Mouse (Mus musculus) B cell, adult 2 months (primary cell): ENCODE measurements around the gene Rfx7.
"Not testable (repeated sequence)": the region's sequence is repeated elsewhere in the genome, so short reads cannot be mapped to it uniquely, and the experiment has no call there.

Experiments
- DNase-seq, 2 experiments: peaks; one replicate each; pipeline ENCODE4 v3.0.0; 2022

Gene Rfx7

DNA sequence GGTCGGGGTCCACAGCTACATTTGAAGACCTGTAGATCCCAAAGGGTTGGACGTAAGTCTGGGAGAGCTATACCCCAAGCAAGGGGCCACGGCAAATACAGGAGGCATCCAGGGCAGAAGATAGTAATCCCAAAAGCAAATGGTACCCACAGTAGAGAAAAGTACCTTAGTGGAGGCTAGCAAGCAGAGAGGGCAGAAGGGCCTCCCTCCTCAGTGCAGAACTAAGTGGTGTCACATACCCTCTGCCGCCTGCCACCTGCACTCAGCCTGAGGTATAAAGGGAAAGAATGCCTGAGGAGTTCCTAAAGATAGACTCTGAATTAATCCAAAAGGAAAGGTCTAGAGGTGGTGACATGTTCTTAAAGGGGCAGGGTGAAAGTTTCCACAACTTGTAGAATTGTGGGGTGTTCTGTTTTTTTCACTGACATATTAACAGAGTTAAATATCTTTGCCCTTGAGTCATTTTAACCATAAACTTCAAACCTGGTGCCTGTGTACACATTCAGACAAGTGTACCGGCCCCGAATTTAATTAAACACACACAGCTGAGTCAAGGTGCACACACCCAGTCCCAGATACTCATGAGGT is 109.1 kb downstream of the Rfx7 start:
- DNase-seq = no peak

DNA sequence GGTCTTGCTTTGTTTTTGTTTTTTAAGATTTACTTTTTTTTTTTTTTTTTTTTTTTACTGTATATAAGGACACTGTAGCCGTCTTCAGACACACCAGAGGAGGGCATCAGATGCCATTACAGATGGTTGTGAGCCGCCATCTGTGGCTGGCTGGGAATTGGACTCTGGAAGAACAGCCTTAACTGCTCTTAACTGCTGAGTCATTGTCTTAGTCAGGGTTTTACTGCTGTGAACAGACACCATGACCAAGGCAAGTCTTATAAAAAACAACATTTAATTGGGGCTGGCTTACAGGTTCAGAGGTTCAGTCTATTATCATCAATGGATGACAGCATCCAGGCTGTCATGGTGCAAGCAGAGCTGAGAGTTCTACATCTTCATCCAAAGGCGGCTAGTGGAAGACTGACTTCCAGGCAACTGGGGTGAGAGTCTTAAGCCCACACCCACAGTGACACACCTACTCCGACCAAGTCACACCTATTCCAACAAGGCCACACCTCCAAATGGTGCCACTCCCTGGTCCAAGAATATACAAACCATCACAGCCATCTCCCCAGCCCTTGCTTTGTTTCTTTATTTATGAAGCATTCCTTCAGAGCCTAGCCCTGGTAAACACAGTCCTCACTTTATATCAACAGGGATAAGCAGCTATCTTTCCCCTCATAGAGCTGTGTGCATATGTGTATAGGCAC is 110.9 kb downstream of the Rfx7 start:
- DNase-seq = not testable (repeated sequence)

DNA sequence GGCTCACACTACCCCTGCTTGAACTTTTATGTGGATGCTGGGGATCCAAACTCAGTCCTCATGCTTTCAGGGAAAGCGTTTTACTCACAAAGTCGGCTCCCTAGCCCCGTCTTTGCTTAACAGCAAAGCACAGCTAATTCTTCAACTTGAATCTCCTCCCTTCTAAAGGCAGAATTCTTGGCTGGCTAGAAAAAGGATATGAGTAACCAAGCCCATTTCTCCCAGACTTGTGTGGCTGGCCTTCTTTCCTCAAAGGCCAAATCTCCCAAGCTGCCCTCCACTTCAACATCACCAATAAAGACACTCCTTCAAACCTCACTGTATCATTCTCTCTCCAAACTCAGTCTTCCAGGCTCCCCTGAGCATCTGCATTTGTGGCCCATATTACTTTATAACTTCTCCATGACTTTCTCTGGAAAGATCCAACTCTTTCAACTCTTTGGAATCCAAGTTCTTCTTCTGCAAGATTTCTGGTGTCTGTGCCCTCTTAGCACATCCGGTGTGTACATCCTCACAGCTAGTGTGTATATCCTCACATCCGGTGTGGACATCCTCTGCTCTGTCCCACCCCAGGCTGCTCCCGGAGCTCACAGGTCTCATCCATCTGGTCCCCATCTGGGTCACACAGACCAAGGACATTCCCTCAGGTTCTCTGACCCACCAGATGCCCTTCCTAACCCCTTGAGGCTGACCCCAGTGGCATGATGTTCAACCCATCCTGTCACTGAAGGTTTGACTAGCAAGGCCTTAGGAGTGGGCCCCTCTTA is 111.8 kb downstream of the Rfx7 start:
- DNase-seq = no peak

DNA sequence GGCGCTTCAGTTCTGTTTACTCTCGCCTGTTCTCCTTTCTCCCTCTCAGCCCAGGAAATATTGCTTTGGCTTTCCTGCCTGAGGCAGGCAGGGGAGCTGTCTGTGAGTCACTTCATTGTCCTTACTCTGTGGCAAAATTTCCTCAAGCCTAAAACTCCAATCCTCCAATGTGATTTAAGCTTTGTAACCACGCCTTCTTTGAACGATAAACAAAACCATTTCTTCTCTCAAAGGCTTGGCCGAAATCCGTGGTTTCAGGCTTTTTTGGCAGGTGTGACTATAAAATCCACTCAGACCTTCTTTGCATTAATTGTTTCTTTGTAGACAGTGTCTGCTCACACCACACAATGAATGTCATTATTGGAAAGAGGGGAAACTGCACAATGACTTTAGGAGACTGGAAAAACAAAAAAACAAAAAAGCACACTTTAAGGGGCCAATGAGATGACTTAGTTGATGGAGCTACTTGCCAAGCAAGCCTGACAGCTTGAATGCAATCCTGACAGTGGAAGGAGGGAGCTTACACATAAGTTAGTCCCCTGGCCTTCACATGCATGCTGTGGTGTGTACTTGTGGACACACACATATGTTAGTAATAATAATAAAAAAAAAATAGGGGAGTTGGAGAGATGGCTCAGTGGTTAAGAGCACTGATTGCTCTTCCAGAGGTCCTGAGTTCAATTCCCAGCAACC is 112.5 kb downstream of the Rfx7 start:
- no peak for DNase-seq

DNA sequence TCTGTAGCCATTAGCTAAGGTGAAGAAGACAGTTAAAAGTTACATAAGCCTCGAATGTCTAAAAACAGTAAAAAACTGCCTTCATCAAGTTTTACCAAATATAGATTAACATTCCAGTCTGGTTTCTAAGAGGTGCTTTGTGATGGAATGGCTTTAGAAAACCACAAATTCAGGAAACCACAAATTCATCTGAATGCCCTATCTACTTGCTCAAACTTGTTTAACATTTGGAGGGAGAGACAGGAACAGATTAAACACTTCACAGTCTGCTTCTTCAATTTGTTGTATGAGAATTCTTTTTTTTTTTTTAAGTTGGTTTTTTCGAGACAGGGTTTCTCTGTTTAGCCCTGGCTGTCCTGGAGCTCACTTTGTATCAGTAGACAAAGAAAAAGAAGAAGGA is 117.7 kb downstream of the Rfx7 start:
- DNase-seq = no peak

DNA sequence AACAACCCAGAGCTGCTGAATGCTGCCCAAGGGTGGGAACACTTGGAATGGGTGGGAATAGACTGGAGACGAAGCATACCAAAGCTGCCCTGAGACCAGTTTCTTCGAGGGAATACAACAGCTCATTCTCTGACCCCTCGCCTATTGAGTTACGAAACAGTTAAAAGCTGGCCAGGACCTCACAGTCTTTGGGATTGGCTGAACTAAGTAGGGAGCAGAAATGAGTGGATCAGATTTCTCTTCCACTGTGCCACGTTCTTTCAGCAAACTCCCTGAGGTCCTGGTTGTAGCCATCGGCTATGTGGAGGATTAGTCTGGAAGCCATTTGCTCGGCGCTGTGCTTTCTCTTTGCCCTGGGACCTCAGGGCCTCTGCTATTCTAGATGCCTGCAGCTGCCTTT is 120.9 kb downstream of the Rfx7 start:
- no peak for DNase-seq

DNA sequence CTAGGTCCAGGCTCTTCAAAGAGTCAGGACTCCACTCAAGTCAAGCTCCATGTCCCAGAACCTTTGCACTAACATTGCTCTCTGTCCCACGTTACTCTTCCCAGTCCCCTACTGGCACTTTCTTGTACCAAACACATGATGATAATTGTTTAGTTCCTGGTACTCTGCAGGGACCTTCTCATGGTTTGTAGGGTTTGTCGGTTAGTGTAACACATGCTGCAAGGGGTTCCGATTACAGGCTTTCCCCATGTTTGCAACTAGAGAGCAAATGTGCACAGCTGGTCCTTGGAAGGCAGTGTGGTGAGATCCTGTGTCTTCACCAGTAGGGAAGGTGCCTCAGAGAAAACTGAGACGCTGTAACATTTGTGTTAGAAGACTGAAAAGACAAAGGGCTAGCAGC is 121.5 kb downstream of the Rfx7 start:
- DNase-seq = no peak

DNA sequence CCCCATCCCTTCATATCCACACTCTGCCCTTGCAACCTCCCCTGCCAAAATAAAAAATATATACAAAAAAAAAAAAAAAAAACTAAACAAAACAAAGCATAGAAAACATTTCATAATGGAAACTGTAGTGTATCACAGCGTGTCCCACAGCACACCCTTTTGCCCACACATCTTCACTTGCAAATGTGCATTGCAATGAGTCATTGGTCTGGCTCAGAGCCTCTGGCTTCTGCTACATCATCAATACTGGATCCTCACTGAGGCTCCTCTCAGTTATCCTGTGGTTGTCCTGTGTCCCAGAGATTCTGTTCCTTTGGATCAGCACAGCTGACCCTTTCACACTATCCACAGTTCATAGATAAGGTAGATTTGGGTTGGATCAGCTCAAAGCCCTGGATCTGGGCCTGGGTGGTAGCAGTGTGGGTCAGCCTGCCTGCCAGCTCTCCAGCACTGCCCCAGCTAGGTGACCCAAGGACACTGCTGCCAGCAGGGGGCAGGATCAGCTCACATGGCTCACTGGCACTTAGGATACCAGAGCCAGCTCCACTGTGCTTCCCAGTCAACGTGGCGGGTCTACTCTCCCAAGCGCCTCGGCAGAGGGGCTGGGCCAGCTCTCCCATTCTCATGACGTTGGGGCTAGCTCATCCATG is 122.7 kb downstream of the Rfx7 start:
- DNase-seq = peak; percentile 73 to 76

DNA sequence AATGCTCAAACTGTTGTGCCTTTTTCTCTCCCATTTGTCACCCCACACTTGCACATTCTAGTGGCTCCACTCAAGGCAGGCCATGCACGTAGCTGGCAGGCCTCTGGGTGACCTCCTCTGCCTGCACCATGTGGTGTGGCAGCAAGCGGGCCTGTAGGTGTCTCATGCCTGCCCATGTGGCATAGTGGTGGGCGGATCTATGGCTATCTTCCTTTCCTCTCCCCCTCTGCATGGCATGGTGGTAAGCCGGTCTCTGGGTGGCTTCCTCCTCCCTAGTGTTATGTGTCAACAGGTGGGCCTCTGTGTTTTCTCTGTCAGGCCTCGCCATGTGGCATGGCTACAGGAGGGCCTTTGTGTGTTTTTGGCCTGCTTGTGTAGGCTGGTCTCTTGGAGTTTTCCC is 123.6 kb downstream of the Rfx7 start:
- DNase-seq = peak in 1 of 2 experiments; percentile 13

DNA sequence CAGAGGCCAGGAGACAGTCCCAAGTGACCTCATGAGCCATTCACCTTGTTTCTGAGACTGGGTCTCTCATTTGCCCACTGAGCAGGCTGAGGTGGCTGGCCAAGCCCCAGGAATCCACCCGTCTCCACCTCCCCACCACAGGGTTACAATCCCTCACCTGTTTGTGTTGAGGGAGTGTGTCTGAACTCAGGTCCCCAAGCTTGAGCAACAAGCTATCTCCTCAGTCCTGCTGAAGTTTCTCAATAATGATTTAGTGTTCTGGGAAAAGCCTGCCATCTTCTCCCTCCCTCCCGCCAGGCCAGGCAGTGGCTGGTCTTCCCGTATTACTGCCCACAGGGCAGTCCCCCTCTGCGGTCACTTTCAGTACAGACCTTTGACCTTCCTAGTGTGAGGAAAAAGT is 124.5 kb downstream of the Rfx7 start:
- no peak for DNase-seq

DNA sequence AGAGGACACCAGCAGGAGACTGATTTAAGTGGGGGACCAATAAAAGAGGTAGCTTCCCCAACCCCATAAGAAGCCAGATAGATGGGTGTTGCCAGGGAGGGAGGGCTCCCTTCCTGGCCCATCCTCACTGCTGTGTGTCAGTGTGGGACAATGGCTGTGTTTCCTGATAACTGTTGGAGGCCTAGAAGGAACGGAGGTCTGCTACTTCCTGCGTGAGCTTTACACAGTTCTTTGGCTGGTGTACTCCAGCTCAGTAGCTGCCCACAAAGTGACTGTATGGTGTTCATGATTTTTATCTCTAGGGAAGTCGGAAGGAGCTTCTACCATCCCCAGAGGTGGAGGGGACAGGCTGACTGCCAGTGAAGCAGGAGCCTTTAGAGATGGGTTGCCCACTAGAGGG is 124.9 kb downstream of the Rfx7 start:
- peak in 1 of 2 experiments; percentile 13 for DNase-seq

DNA sequence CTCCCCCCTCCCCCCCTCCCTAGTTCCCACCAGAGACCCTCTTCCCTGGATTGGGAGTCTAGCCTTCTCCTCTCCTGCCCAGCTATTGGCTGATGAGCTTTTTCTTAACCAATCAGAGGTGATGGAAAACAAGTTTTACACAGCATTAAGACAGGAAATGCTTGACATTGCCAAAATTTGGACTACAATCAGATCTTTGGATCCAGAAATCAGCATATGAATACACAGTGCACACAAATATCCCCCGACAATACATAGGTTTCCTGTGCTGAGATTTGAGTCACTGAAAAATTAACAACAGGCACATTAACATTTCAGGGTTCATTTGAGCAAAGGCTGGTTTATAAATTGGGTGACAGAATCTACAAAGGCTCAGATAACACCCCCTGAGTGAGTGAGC is 125.7 kb downstream of the Rfx7 start:
- DNase-seq = no peak

DNA sequence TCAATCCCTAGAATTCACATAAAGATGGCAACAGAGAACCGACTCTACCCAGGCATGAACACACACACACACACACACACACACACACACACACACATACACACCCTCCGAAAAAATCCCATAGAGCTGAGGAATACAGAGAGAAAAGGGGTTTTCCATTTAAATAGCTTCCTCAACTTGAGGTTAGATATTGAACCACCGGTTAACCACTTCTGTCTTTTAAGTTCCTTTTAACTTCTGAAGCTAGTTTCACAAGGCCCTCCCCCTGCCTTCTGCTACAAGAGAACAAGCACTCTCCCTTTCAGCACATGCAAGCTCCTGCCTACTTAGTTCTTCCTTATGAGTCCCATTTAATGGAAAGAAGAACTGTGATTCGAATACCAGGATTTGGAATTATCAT is 128.1 kb downstream of the Rfx7 start:
- peak; percentile 82 to 85 for DNase-seq

DNA sequence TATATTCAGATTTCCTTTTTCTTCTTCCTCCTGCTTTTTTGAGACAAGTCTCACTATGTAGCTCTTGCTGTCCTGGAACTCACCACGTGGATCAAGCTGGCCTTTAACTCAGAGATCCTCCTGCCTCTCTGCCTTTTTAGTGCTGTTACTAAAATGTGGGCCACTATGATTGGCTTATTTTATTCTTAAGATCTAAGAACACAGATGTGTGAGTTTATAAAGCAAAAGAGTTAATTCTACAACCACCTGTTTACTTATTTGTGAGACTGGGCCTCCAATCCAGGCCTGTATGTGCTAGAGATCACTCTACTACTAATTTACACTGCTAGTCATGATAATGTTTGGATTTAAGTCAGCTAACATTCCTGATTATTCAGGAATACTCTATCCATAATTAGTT is 128.9 kb downstream of the Rfx7 start:
- DNase-seq = no peak

DNA sequence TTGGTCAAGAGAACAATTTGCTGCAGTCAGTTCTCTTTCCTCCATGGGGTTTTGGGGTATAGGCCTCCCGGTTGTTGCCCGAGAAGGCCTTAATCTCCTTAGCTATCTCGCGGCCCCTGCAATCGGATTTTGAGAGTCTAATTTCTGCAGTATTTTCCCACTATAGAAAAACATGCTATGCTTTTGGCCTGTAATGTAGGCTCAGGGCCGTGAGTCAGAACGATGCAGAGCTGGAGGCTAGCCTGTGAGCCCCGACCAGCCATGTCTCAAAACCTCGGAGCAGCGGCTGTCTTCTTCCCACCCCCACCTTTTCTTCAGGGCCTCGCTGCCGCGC is 129.5 kb downstream of the Rfx7 start:
- no peak for DNase-seq

DNA sequence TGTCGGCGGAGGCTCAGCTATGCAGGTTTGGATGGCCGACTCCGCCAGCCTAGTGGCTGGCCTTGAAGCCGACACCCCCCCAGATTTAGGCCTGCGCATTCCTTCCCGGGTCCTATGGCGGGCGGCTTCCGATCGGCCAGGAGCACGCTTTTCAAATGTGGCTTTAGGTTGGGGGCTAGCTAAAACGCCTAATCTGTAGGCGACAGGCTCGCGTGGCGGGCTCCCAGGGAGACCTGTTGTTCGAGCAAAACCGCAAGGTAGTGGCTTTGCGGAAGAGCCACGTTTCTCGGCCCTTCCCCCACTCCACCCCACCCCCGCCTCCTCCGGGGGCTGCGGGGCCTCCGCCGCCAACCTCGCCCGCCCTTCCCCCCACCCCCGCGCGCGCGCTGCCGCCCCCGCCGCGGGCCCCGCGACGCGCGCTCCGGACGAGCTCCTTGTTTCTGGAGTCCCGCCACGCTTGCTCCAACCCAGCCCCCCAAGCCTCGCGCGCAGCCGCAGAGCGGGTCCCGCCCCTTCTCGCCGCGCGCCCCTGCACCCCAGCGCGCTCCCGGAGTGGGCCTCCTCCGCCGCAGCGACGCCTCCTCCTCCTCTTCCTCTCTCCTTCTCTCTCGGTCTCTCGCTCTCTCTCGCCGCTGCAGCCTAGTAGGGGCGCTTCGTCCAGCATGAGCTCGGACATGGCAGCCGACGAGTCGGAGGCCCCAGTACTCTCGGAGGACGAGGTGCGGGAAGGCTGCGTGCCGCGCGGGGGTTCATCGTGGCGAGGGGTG is 130.0 kb downstream of the Rfx7 start, which contains the start of gene Nedd4:
Nedd4 (plus strand) TSS at position 452 of the 767 bp plus-strand sequence.
- DNase-seq = peak; percentile 76 to 78

DNA sequence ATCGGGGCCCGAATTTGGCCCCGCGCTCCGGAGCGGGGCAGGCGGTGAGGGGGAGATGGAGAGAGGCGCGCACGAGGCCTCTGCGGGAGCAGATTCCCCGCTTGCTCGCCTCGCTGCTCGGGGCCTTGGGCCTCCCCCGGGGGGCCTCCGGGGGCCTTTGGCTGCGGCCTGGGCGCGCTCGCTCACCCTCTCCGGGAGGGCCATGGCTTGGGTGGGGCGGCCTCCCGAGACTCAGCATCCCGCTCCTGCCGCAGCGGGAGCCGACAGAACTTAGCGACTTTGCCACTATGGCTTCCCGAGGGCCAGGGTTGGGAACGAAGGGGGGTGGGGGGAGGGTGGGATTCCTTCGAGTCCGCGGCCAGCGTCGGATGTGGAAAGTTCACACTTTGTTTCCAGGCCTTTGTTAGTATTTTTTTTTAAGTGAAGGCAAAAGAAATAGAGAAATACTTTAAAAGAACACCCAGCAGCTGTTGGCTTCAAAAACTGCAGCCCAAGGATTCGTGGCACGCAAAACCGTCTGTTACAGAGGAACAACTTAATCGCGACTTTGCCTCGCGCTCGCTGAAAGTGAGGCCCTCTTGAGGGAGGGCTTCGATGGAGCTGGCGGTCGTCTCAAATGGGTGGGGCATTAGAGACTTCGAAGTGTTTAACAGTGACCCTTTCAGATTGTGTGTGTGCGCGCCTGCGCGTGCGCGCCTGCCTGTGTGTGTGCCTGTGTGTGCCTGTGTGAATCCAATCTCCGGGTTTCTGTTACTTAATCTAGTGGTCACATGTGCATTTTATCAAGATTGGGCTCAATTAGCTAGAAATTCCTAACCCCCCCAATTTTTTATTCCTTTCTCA is 130.9 kb downstream of the Rfx7 start:
- DNase-seq = peak; percentile 38 to 51

DNA sequence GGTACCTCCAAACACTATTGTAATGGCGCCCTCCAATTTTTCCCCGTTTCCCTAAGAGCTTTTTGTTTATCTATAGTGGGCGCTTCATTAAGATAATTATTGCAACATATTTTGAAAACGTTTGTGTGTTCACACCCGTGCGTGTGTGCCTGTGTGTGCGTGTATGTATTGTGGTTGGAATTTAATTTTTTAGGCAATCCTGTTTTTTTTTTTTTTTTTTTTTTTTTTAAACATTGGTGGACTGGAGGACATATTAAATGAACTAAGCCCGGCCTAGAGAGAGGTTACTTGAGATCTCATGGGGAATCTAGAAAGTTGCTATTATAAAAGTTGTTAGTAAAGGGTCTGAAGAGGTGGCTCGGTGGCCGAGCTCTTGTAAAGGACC is 131.5 kb downstream of the Rfx7 start:
- no peak for DNase-seq

DNA sequence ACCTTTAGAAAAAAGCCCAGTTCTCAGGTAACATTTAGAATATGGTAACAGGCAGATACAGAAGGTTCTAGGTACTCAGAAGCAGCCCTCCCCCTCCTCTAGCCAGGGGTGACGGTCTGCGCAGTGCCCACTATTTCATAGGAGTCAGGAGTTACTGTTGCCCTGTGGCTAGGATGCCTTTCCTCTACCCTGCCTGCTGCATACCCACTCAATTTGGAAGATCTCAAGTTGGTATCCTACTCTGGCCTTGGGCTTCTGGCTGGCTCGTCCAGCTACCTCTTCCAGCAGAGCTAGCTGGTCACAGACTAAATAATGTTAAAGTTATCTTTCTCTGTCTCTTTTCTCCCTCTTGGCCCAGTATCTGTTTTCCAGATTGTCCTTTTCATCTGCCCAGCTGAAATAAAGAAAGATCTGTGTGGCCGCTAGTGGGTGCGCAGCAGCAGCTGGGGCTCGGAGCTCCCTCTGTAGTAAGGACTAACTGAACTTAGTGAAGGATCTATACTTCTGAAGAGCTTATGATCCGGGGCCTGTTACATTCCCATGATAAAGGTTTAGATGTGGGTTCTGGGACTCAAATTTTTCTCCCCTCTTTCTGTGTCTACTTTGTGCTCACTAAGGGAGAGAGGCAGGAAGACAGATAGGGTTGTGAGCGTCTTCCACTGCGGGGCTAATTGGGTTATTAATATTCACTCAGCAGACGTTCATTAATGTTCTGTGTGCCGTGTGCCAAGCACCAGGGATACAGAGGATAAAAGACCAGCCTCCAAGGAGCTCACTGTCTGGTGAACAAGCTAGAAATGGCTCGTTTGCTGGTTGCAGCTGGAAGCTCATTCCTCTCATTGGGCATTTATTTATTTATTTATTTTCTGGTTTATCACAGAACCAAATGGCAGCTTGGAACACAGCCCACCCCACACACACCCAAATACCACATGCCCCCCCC is 132.6 kb downstream of the Rfx7 start:
- no peak for DNase-seq

DNA sequence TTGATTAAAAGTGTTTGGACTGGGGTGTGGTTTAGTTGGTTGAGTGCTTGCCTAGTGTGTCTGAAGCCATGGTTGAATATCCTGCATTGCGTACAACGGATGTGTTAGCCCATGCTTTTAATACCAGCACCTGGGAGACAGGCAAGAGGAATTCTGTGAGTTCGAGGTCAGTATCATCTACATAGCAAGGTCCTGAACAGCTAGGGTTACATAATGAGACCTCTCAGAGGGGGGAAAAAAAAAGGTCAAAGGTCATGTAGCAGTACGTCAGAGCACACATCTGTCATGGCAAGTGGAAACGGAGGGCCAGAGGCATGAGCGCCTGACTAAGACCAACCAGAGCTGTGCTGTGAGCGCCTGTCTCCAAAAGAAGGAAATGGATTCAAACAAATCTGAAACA is 133.5 kb downstream of the Rfx7 start:
- DNase-seq = no peak
